Mouse (Mus musculus) CH12.LX (cell line): ENCODE measurements around the gene Mrps23. TPM values are rescaled to one million over a fixed set of nuclear protein-coding genes. Genes with fewer than 3 reads are reported as not detected.

Experiments
- DNase-seq: peaks from one replicate; pipeline ENCODE4 v3.0.0-alpha.2; 2013; ENCODE audit errors: extremely low read depth
- H3K27ac ChIP-seq: 2 replicates; pipeline ENCODE4 v1.5.1; 2012; ENCODE audit warnings: low read depth, mild to moderate bottlenecking, control low read depth, moderate library complexity; ENCODE audit not compliant: insufficient read depth
- H3K27me3 ChIP-seq: replicated peaks from 2 replicates; pipeline ENCODE3; 2012; ENCODE audit warnings: inconsistent platforms
- H3K36me3 ChIP-seq, 2 experiments: replicated peaks in 1 of 2; 2 replicates each; pipeline versions ENCODE3 to v1.6.1; 2012; ENCODE audit warnings: inconsistent platforms in 1 of 2, low read length in 1 of 2, mild to moderate bottlenecking in 1 of 2, mixed read lengths in 1 of 2, moderate library complexity in 1 of 2; ENCODE audit not compliant: control insufficient read depth in 1 of 2, insufficient read depth in 1 of 2
- H3K4me1 ChIP-seq, 2 experiments: 2 replicates each; pipeline ENCODE4 v1.6.1; 2012; ENCODE audit warnings: inconsistent platforms in 1 of 2, moderate library complexity in 1 of 2; ENCODE audit not compliant: insufficient read depth in 2 of 2, control insufficient read depth in 1 of 2
- H3K4me2 ChIP-seq: 2 replicates; pipeline ENCODE4 v1.6.1; 2012; ENCODE audit warnings: low read depth, mild to moderate bottlenecking, control low read depth; ENCODE audit not compliant: poor library complexity, insufficient read depth, severe bottlenecking
- H3K4me3 ChIP-seq, 3 experiments: fragments of 150-350 bp in 1 of 3; sonication (generic) in 1 of 3; replicated peaks in 1 of 3; 2 replicates each; pipeline versions ENCODE3 to v1.5.1; 2011 to 2012; ENCODE audit warnings: low read depth in 2 of 3, low read length in 2 of 3, mild to moderate bottlenecking in 2 of 3, moderate library complexity in 2 of 3, control low read depth in 1 of 3, improper control_type of control experiment in 1 of 3, inconsistent platforms in 1 of 3, mixed read lengths in 1 of 3; ENCODE audit not compliant: poor library complexity in 1 of 3
- H3K79me2 ChIP-seq: replicated peaks from 2 replicates; pipeline ENCODE4 v1.6.1; 2012; ENCODE audit warnings: mild to moderate bottlenecking, moderate library complexity; ENCODE audit not compliant: control insufficient read depth, poor library complexity, insufficient read depth, severe bottlenecking; ENCODE audit errors: extremely low read depth
- H3K9ac ChIP-seq: 2 replicates; pipeline ENCODE4 v1.6.1; 2012; ENCODE audit warnings: low read depth, mild to moderate bottlenecking, control low read depth, moderate library complexity; ENCODE audit not compliant: insufficient read depth
- H3K9me3 ChIP-seq: replicated peaks from 2 replicates; pipeline ENCODE3; 2012; ENCODE audit warnings: low read length, inconsistent platforms, mixed read lengths
- CHD2 ChIP-seq: IDR thresholded peaks from 2 replicates; pipeline ENCODE4 v1.6.1; 2011; ENCODE audit warnings: low read length, improper control_type of control experiment
- CTCF ChIP-seq, 2 experiments: IDR thresholded peaks in 1 of 2; conservative IDR thresholded peaks in 1 of 2; 2 replicates each; pipeline ENCODE4 v1.5.1; 2011 to 2012; ENCODE audit warnings: low read depth in 2 of 2, low read length in 2 of 2, improper control_type of control experiment in 1 of 2, inconsistent platforms in 1 of 2, mild to moderate bottlenecking in 1 of 2, moderate library complexity in 1 of 2
- ETS1 ChIP-seq: conservative IDR thresholded peaks from 2 replicates; pipeline ENCODE4 v1.6.1; 2012; ENCODE audit warnings: low read depth, mild to moderate bottlenecking, inconsistent platforms, low read length, improper control_type of control experiment, moderate library complexity
- GABPA ChIP-seq: IDR thresholded peaks from 2 replicates; pipeline ENCODE4 v1.6.1; 2012; ENCODE audit warnings: low read depth, low read length, improper control_type of control experiment, inconsistent platforms; ENCODE audit not compliant: insufficient replicate concordance
- HCFC1 ChIP-seq: IDR thresholded peaks from 2 replicates; pipeline ENCODE4 v1.6.1; 2012; ENCODE audit warnings: low read depth, mild to moderate bottlenecking, inconsistent platforms, low read length, improper control_type of control experiment
- MXI1 ChIP-seq: IDR thresholded peaks from 2 replicates; pipeline ENCODE4 v1.6.1; 2011; ENCODE audit warnings: mild to moderate bottlenecking, low read depth, low read length, improper control_type of control experiment
- NRF1 ChIP-seq: IDR thresholded peaks from 2 replicates; pipeline ENCODE4 v1.6.1; 2014; ENCODE audit warnings: low read depth, mild to moderate bottlenecking, inconsistent platforms, low read length, improper control_type of control experiment, moderate library complexity
- PAX5 ChIP-seq: IDR thresholded peaks from 2 replicates; pipeline ENCODE4 v1.6.1; 2012; ENCODE audit warnings: low read length, inconsistent platforms, mixed read lengths
- POLR2AphosphoS2 ChIP-seq: IDR thresholded peaks from 2 replicates; pipeline ENCODE4 v1.6.1; 2011; ENCODE audit warnings: low read depth, low read length, improper control_type of control experiment
- RAD21 ChIP-seq: IDR thresholded peaks from 2 replicates; pipeline ENCODE4 v1.6.1; 2011; ENCODE audit warnings: low read depth, mild to moderate bottlenecking, low read length, improper control_type of control experiment, moderate library complexity
- TCF12 ChIP-seq: IDR thresholded peaks from 2 replicates; pipeline ENCODE4 v1.6.1; 2014; ENCODE audit warnings: low read depth, mild to moderate bottlenecking, inconsistent platforms, low read length, improper control_type of control experiment
- dilution Hi-C: fragments of 300-500 bp; cut with MboI; formaldehyde crosslinking; loops from 2 replicates; pipeline ENCODE4 v1.14.3; 2020; ENCODE audit warnings: low sequenced_read_pairs; ENCODE audit not compliant: extremely low pct_unique_long_range_greater_than_20kb, extremely low pct_ligation_motif_present
- in situ Hi-C: fragments of 300-500 bp; cut with MboI; formaldehyde crosslinking; loops from 3 replicates; pipeline ENCODE4 v1.14.3; 2019; ENCODE audit warnings: low sequenced_read_pairs, low pct_ligation_motif_present, low pct_unique_long_range_greater_than_20kb, mixed read lengths
- polyA plus RNA-seq: library from polyadenylated mRNA; unstranded; fragments of >175 nt; gene quantifications from 2 replicates; pipeline ENCODE4 v1.2.1, GENCODE M21; 2012; ENCODE audit warnings: low read depth; ENCODE audit not compliant: insufficient read length
- total RNA-seq, 2 experiments: library from RNA; depleted of rRNA; stranded (reverse); fragments of 300-350 nt in 1 of 2; fragments of >200 nt in 1 of 2; gene quantifications; 2 replicates each; pipeline ENCODE4 v1.2.3; 2012 to 2014

Gene Mrps23
- total and polyA plus RNA-seq, 3 experiments: 185 to 233 (median 227) TPM

DNA sequence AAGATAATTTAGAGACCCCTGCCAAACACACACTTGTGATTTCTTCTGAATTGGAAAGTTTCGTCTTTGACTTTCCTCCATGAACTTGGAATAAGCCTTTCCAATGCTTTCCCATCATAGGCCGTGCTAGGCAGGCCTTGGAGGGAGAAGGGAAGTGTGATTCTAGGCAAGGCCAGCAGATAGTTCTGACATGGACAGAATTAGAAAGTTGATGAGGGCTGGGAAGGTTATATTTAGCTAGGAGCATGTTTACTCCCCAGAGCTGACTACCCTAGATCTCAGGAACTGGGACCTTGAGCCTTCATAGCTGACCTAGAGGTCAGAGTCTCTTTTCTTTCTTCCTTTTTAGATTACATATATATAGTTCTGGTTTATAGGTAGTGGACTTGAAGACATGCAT lies 3.0 kb upstream of the Mrps23 start:
- peaks cover 12% of the 10 kb centered on the region for H3K79me2 ChIP-seq
- TF ChIP-seq TCF12 (no peak), HCFC1 (no peak), POLR2AphosphoS2 (no peak), PAX5 (no peak), ETS1 (no peak), NRF1 (no peak), CTCF (conservative IDR thresholded peaks at IDR 0.05 in 1 of 2, IDR thresholded peaks at IDR 0.05 in 1 of 2; ENCODE audit: low read depth in 2 of 2, low read length in 2 of 2) (no peak)
- TF ChIP-seq, all 38 proteins: peak for 0
- Histone ChIP-seq H3K9me3 (no peaks in the 10 kb centered on the region), H3K27me3 (peaks cover 58% of the 10 kb centered on the region), H3K27ac (no peak overlapping the region), H3K9ac (no peak overlapping the region), H3K4me3 (no peak overlapping the region), H3K4me2 (no peak overlapping the region), H3K4me1 (peaks cover 9 to 19% of the 10 kb centered on the region in 2 experiments), H3K36me3 (peaks cover 3 to 6% of the 10 kb centered on the region in 2 experiments)
- in situ Hi-C loops: loop anchor here (5.0 kb wide), 1 partner anchor 234 kb away; no protein-coding TSS in a partner anchor
- no peak for DNase-seq
- dilution Hi-C loops: no loop called here

DNA sequence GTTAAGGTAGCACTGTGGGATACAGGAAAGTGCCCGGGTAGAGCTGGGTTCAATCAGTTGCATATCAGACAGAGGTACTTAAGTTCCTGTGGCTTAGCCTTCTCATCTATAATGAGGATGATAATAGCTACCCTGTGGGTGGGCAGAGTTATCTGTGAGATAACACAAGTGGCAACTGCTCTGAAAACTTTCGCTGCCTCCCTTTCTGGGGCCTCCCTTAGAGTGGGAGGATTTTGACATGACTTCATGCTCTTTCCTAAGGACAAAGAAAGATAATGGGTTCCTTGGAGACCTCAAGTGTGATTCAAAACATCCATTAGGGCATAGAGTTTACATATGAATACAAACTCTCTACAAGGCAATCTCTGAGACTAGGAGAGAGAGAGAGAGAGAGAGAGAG lies 2.1 kb upstream of the Mrps23 start:
- H3K9ac ChIP-seq: no peak overlapping the region
- in situ Hi-C loops (loop anchor here (5.0 kb wide), 1 partner anchor 235 kb away; no protein-coding TSS in a partner anchor), dilution Hi-C loops (no loop called here)
- peaks cover 12% of the 10 kb centered on the region for H3K79me2 ChIP-seq
- peaks cover 55% of the 10 kb centered on the region for H3K27me3 ChIP-seq
- no peak overlapping the region for H3K27ac ChIP-seq
- no peaks in the 10 kb centered on the region for H3K9me3 ChIP-seq
- H3K4me3 ChIP-seq: no peak overlapping the region
- H3K4me2 ChIP-seq: no peak overlapping the region
- peaks cover 10 to 24% of the 10 kb centered on the region in 2 experiments for H3K4me1 ChIP-seq
- no peak for TF ChIP-seq CHD2
- no peak for TF ChIP-seq GABPA
- DNase-seq: no peak
- peaks cover 4 to 9% of the 10 kb centered on the region in 2 experiments for H3K36me3 ChIP-seq

DNA sequence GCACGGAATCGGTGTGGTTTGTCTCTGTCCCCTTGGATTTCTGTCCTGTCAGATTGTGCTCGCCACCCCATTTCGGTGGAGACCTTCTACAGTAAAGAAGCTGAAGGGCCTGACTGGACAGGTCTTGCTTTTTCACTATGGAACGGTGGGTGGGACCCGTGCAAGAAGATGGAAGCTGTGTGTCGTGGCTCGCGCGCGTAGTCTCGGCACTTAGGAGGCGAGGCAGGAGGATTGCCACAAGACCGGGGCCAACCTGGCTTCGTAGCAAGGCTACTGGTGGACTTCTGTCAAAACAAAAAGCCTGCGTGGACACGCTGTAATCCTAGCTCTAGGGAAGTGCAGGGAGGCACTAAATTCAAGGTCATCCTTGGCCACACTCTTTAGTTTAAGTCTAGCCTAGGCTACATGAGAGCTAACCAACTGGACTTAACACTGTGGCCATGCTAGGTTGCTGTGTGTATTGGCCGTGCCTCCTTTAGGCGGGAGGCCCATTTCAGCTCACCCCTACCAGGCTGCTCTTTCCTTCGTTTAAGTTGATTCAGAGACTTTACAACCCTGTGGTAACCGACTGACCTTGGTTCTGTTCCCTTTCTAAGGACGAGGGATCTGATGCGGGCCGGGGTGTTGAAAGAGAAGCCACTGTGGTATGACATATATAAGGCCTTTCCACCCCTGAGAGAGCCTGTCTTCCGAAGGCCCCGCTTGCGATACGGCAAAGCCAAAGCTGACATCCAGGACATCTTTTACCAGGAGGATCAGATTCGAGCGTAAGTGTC lies 593 bp downstream of the Mrps23 start:
- dilution Hi-C loops (no loop called here), in situ Hi-C loops (loop anchor here (5.0 kb wide), 1 partner anchor 237 kb away; no protein-coding TSS in a partner anchor)
- H3K4me1 ChIP-seq: peaks cover 17 to 42% of the 10 kb centered on the region in 2 experiments
- peak overlapping the region; percentile 37 for H3K27ac ChIP-seq
- TF ChIP-seq RAD21: no peak
- 0 out of 2 replicates have a peak, but pooled peaks have one; percentile 11 for TF ChIP-seq MXI1
- H3K4me2 ChIP-seq: peak overlapping the region; percentile 35
- DNase-seq: no peak
- H3K27me3 ChIP-seq: peaks cover 33% of the 10 kb centered on the region
- H3K9ac ChIP-seq: peak overlapping the region; percentile 90
- H3K4me3 ChIP-seq: peak overlapping the region; percentile 78 to 100 (median 84)
- no peaks in the 10 kb centered on the region for H3K9me3 ChIP-seq
- H3K79me2 ChIP-seq: peaks cover 15% of the 10 kb centered on the region
- peaks cover 18 to 31% of the 10 kb centered on the region in 2 experiments for H3K36me3 ChIP-seq
